In the genomic region with DNA sequence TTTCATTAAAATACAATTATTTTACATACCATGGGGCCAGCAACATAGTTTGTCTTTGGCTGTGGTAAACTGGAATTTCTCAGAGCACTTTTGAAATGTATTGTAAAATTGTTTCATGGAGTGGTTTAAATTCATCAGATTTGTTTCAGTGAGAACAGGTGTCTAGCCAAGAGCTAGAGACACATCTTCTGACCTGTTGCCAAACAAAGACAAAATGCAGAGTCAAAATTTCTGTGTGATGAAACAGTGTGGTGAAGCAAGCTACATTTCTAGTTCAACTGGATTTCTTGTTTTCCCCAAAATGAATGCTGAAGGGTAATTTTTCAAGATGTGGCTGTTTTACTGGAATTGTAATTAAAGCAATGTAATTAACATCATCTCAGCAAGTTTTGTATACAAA, we compare ENCODE assay signal across 34 mouse cellular contexts. TPM values are rescaled to one million over a fixed set of nuclear protein-coding genes. Genes with fewer than 3 reads are reported as not detected.
"Had no signal": no experiment of that assay in that cellular context is flagged by ENCODE, and none has a peak within 500 bp of the region (broad histone marks: within the 10 kb centered on the region; RNA-seq: fewer than 3 reads in every experiment).

No protein-coding gene starts in this region.

- ATAC-seq: hindbrain, embryonic 16.5 days; inflammation-experienced regulatory T-cells, adult 6 months; intestine, embryonic 15.5 days; intestine, postnatal 0 days; liver, postnatal 0 days had no signal

- H3K27ac ChIP-seq: gastrocnemius, adult 2 months; heart, embryonic 10.5 days; hindbrain, embryonic 10.5 days; hindbrain, embryonic 12.5 days; hindbrain, embryonic 14.5 days; intestine, embryonic 15.5 days; layer of hippocampus, adult 2 months; limb, embryonic 10.5 days; limb, embryonic 12.5 days; liver, embryonic 13.5 days; liver, embryonic 15.5 days had no signal

- DNase-seq: gastrocnemius, adult 2 months; gastrocnemius, postnatal 10 days; gastrocnemius, postnatal 25 days; heart, adult 18-20 months; heart, postnatal 10 days; heart, postnatal 4 days; kidney, adult 18-20 months; kidney, adult 8-10 months; kidney, postnatal 10 days; kidney, postnatal 25 days; kidney, postnatal 4 days; liver; liver, embryonic 13.5 days; liver, postnatal 0 days had no signal

- H3K4me1 ChIP-seq: heart, embryonic 10.5 days; heart, embryonic 12.5 days; hindbrain, embryonic 10.5 days; hindbrain, embryonic 12.5 days; intestine, embryonic 15.5 days; limb, embryonic 10.5 days; limb, embryonic 12.5 days; liver, embryonic 13.5 days; liver, embryonic 15.5 days had no signal

- H3K4me2 ChIP-seq: heart, embryonic 12.5 days; hindbrain, embryonic 12.5 days; hindbrain, embryonic 14.5 days; intestine, embryonic 15.5 days; limb, embryonic 12.5 days; liver, embryonic 11.5 days; liver, embryonic 13.5 days; liver, embryonic 15.5 days had no signal

- H3K9me3 ChIP-seq: heart, embryonic 10.5 days; heart, embryonic 12.5 days; hindbrain, embryonic 10.5 days; hindbrain, embryonic 12.5 days; intestine, embryonic 15.5 days; limb, embryonic 10.5 days; limb, embryonic 12.5 days; liver, embryonic 13.5 days; liver, embryonic 15.5 days had no signal

- H3K36me3 ChIP-seq: heart, embryonic 10.5 days; heart, embryonic 12.5 days; hindbrain, embryonic 10.5 days; hindbrain, embryonic 12.5 days; intestine, embryonic 15.5 days; limb, embryonic 10.5 days; limb, embryonic 12.5 days; liver, embryonic 13.5 days; liver, embryonic 15.5 days had no signal

- H3K4me3 ChIP-seq: gastrocnemius, adult 2 months; heart, embryonic 10.5 days; heart, embryonic 12.5 days; hindbrain, embryonic 10.5 days; hindbrain, embryonic 12.5 days; intestine, embryonic 15.5 days; layer of hippocampus, adult 2 months; limb, embryonic 10.5 days; limb, embryonic 12.5 days; liver, embryonic 13.5 days; liver, embryonic 15.5 days had no signal

- H3K9ac ChIP-seq: heart, embryonic 12.5 days; hindbrain, embryonic 12.5 days; hindbrain, embryonic 14.5 days; intestine, embryonic 15.5 days; limb, embryonic 12.5 days; liver, embryonic 13.5 days; liver, embryonic 15.5 days; liver, postnatal 0 days had no signal

- H3K27me3 ChIP-seq: heart, embryonic 12.5 days; hindbrain, embryonic 12.5 days; intestine, embryonic 15.5 days; limb, embryonic 12.5 days; liver, embryonic 13.5 days; liver, embryonic 15.5 days had no signal

RNA-seq across cellular contexts. Expression of a gene that starts 22.2 kb away (rescaled TPM):
- total RNA-seq: gastrocnemius, adult 2 months; gastrocnemius, postnatal 25 days; granulocyte monocyte progenitor cell, adult 5-6 weeks; heart, adult 18-20 months; heart, adult 8-10 months; heart, postnatal 10 days; heart, postnatal 25 days; heart, postnatal 4 days had no signal
- polyA plus RNA-seq: heart, embryonic 14.5 days; heart, embryonic 16.5 days; kidney, embryonic 14.5 days; liver, embryonic 13.5 days; liver, embryonic 15.5 days; liver, postnatal 0 days had no signal
